Mouse (Mus musculus): ENCODE results near the gene Ttll3.

Gene Ttll3

GRCm38 (mm10) chr6:113380480-113380879 is 8.6 kb upstream of the Ttll3 start:
- no peak for DNase-seq

DNA sequence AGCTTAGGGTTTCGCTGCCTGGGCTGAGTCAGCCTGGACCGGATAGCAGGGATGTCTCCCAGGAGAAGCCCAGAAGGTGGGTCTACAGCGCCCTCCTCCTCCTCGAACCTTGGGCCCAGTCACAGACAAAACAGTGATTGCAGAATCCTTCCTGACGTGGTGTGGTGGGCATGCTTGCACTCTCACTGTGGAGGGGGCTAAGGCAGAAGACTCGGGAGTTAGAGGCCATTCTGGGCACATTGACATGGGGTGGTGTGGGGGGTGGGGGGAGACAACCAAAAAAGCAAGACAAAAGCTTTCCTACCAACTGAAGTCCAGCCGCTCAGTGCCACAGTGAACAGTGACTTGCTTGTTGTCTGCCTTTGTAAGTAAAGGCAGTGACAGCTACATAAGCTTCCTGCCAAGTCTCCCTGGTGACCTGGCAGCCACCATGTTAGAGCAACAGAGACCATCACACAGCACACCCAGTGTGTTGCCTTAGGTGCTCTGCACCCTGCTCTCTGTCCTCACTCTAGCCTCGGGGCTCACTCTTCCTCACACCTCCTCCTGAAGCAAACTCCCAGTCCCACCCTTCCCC is 4.6 kb upstream of the Ttll3 start:
- DNase-seq, result peak; percentile 39

DNA sequence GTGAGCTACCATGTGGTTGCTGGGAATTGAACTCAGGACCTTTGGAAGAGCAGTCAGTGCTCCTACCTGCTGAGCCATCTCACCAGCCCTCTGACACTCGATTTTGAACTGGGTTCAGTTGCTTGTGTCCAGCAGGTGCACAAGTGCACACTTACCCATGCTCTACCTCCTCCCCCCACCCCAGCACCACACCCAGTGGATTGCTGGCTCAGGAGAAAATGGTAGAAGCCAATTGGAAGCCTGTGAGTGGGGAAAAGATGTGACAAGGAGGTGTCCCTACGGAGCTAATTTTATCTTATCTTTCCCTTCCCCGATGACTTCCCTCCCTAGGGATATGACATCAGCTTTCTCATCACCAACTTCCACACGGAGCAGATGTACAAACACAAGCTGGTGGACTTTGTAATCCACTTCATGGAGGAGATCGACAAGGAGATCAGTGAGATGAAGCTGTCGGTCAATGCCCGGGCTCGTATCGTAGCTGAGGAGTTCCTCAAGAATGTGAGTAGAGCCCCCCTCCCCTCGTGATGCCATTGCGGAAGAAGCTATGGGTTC is 3.8 kb upstream of the Ttll3 start:
- DNase-seq, result no peak

GRCm38 (mm10) chr6:113386025-113386424 is 3.0 kb upstream of the Ttll3 start:
- DNase-seq, result peak; percentile 30

DNA sequence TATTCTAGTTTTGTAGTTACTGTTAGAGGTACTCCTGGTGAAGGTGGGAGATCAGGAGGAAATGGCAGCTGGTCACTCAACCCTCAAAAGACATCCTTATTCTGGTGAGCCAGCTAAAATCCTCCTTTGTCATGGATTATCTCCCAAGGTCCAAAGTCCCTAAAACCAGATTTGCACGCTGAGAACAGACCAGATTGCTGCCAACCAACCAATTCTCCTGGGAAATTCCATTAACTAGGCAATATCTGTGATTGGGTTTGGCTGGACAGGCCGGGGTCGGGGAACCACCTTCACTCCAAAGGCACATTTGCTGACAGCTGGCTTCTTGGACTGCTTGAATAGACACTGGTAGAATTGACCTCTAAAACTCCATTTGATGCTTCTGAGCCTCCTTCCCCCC is 1.7 kb downstream of the Ttll3 start:
- DNase-seq, result no peak

DNA sequence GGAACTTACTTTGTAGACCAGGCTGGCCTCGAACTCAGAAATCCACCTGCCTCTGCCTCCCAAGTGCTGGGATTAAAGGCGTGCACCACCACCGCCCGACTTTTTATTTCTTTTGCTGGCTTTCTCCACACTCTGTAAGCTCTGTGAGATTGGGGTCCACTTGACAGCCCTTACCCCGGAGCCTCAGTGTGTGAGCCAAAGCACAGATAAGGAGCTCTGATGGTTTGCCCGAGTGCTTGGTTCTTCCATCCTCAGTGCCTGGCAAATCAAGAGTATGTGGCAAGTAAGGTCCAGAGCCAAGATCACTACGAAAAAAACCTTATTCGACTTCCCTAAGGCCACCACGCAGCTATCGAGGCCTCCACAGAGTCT is 2.9 kb downstream of the Ttll3 start:
- DNase-seq, result no peak

DNA sequence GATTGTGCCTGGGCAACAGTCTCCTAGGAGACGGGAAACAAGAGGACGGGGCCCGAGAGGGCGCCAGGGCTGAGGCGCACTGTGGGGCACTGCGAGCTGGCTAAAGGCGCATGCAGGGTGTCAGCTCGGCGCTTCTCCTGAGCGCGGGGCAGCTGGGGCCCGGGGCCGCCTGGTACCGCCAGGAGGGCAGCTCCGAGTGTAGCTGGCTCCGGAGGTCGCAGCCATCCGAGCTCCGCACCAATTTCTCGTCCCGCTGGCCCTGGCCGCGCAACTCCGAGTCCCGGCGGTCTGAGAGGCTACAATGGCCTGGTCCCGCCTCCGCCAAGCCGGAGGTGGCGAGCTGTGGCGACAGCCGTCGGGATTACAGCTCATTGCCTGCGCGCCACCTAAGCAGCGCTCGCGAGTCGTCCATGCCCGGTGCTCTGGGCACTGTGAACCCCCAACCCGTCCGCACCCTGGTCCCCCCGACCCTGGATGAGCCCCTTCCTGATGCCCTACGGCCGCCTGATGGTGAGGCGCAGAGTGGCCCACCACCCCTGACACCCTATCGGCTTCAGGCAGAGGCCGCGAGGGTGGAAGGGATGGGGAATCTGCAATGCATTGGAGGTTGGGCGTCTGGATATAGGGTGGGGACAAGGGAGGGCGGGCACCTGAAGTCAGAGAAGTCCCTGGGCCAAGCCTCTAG is 3.5 kb downstream of the Ttll3 start:
- peak; percentile 52 for DNase-seq

- DNase-seq, result no peak
These were observed 4.9 kb downstream of the Ttll3 start for GRCm38 (mm10) chr6:113393951-113394350.

- no peak for DNase-seq
These were observed 5.8 kb downstream of the Ttll3 start for GRCm38 (mm10) chr6:113394811-113395210.

DNA sequence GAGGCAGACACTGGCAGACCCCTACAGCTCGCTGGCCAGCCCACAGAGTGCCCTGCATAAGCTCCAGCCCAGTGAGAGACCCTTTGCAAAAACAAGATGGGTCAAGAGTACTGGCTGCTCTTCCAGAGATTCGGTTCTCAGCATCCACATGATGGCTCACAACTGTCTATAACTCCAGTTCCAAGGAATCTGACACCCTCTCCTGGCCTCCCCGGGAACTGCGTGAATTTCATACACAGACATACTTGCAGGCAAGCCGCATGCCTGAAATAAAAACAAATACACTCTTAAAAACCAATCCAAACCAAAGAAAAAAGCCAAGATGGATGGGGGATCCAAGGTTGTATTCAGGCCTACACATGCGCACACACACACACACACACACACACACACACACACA is 6.4 kb downstream of the Ttll3 start:
- no peak for DNase-seq

GRCm38 (mm10) chr6:113396270-113397030 is 7.4 kb downstream of the Ttll3 start:
- DNase-seq, result no peak

DNA sequence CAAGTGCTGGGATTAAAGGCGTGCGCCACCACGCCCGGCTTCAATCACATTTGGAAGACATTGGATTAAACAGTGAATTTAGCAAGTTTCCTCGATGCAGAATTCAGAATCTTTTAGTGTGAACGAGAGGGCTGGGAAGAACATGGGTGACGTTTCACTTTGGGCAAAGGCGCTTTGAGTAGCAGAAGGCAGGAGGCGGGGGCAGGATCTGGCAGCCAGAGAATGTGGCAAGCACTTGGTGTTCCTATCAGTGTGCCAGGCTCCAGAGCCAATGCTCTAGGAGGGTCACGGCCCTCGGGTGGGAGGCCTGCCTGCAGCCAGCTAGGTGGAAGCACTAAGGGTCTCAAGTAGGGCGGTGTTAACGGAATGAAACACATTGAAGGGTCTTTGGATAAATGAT is 13.0 kb downstream of the Ttll3 start:
- DNase-seq, result no peak

GRCm38 (mm10) chr6:113404649-113405448 is 15.8 kb downstream of the Ttll3 start:
- no peak for DNase-seq

DNA sequence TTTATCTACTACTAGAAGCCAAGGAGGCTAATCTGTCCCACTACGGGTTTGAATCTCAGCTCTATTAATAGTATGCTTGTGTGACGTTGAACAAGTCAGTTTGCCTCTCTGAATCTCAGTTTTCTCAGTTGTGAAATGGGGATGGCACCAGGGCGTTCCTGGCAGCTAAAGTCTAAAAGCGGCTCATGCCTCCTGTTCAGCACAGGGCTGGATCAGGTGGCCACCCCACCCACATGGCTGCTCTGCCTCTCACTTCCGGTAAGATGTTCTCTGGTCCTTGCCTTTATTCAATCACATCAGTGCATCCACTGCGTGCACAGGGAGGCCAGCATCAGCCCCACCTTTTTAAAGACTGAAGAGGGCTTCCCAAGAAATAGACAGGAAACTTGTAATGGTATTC is 16.4 kb downstream of the Ttll3 start:
- DNase-seq, result no peak

GRCm38 (mm10) chr6:113406683-113407082 is 17.6 kb downstream of the Ttll3 start:
- DNase-seq, result no peak

- DNase-seq, result no peak
These were observed 20.9 kb downstream of the Ttll3 start for GRCm38 (mm10) chr6:113410001-113410400.

DNA sequence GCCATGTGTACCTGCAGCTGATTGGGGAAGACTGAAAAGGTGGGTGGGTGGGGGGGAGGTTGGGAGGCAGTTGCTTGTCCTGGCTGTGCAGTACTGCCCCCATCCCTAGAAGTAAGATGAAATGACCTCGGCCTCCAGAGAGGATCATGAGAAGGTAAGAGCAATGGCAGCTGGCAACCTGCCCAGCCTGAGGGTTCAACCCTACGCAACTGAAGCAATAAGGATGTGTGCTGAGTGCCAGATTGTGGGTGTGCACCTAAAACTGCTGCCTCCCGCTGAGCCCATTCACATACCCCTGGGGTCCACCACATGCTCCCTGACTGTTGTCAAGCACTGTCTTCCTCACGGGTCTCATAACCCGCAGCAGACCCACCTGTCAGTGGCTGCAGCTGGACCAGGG is 27.4 kb downstream of the Ttll3 start:
- DNase-seq, result no peak

DNA sequence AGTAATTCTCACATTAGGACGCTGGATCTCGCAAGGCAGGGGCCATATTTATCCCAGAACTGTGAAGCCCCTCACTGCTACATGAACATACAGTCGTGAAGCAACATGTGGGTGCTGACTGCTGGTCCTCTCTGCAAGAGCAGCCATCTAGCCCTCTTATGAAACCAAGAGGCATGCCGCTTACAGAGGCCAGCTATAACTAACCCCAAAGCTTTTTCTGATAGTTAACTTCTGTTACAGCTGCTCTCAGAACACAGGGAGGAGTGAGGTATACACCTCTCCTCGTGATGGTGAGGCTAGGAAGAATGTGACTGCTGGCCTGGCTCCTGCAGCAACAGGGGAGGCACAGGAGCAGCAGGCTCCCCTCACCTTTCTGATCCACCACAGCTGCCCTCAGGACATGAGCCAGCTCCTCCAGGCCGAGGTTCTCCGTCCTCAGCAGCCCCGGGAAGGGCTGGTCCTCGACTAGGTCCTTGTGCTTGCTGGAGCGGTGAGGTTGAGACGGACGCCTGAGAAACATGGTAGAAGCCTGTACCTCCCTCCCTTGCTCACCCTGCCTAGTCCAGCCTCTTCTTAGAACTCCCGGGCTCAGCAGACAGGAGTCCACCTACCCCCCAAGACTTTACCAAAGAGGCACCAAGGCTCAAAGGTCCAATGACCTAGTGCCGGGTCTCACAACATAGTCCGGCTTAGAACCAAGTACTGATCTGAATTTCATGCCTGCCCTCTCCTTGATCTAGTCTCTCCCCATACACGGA is 29.6 kb downstream of the Ttll3 start:
- no peak for DNase-seq

DNA sequence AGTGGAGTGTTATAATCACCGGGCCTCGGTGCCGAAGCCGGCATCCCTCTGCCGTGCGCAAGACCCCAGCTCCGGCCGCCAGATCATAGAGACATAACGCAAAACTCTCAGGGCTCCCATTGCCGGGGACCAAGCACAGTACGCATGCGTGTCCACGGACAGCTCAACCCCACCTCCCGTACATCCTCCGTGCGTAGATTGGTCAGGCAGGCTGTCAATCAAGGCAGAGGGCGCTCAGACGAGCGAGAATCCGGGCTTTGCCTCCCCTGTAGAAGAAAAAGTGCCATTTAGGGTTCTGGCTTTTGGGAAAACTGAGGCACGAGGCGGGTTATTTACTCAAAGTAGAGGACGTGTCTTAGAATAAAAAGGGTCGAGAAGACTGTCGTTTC is 30.1 kb downstream of the Ttll3 start, which contains the start of gene Rpusd3:
Rpusd3 (minus strand) TSS at position 142 of the 389 bp plus-strand sequence.
- DNase-seq, result peak; percentile 96

- DNase-seq, result no peak
These were observed 33.9 kb downstream of the Ttll3 start for GRCm38 (mm10) chr6:113423000-113423399.

GRCm38 (mm10) chr6:113424187-113424586 is 35.1 kb downstream of the Ttll3 start:
- DNase-seq, result no peak

DNA sequence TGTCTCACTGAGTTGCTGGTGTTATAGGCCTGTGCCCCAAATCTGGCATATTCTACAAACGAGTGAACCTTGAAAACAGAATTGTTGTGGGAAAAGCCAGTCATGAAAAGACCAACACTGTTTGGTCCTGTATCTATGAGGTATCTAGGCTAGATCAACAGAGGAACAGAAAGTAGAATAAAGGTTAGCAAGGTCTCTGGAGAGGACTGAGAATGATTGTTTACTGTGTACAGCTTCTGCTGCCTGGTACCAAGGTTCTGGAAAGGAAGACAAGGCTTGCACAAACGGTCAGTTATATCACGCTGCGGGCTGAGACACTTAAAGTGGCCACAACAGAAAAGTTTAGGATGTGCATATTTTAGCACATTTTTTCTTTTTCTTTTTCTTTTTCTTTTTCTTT is 37.6 kb downstream of the Ttll3 start:
- DNase-seq, result no peak

Measured in cerebellum, adult 11-12 months (tissue).